Mouse (Mus musculus) embryonic facial prominence, embryonic 14.5 days (tissue): ENCODE results near the gene 9930111J21Rik2. TPM values are rescaled to one million over a fixed set of nuclear protein-coding genes. Genes with fewer than 3 reads are reported as not detected.
"Not testable (repeated sequence)": the region's sequence is repeated elsewhere in the genome, so short reads cannot be mapped to it uniquely, and the experiment has no call there.

Source experiments
- ATAC-seq: fragments of 200-750 bp; cut with Nextera tagmentation; 2 replicates; pipeline ENCODE4 v1.8.0; 2017; ENCODE audit warnings: low read depth, moderate number of reproducible peaks, moderate TSS enrichment
- DNase-seq: peaks from one replicate; pipeline ENCODE4 v3.0.0-alpha.2; 2015; ENCODE audit warnings: low spot score
- H3K27ac ChIP-seq: fragments of 300-500 bp; sonication (generic); replicated peaks from 2 replicates; pipeline ENCODE4 v1.5.1; 2014; ENCODE audit warnings: low read depth, mild to moderate bottlenecking, low read length, moderate library complexity
- H3K27me3 ChIP-seq: fragments of 300-500 bp; sonication (generic); replicated peaks from 2 replicates; pipeline ENCODE4 v1.6.1; 2014; ENCODE audit warnings: low read length; ENCODE audit not compliant: control insufficient read depth, insufficient read depth
- H3K36me3 ChIP-seq: fragments of 300-500 bp; sonication (generic); 2 replicates; pipeline ENCODE4 v1.6.1; 2014; ENCODE audit warnings: low read length, mixed read lengths; ENCODE audit not compliant: control insufficient read depth, insufficient read depth
- H3K4me1 ChIP-seq: fragments of 300-500 bp; sonication (generic); 2 replicates; pipeline ENCODE4 v1.6.1; 2014; ENCODE audit warnings: antibody characterized with exemption, low read length; ENCODE audit not compliant: control insufficient read depth, insufficient read depth
- H3K4me2 ChIP-seq: fragments of 300-500 bp; sonication (generic); 2 replicates; pipeline ENCODE4 v1.6.1; 2014; ENCODE audit warnings: low read depth, mild to moderate bottlenecking, low read length, moderate library complexity, mixed read lengths
- H3K4me3 ChIP-seq: fragments of 300-500 bp; sonication (generic); 2 replicates; pipeline ENCODE4 v1.5.1; 2014; ENCODE audit warnings: low read depth, mild to moderate bottlenecking, low read length
- H3K9ac ChIP-seq: fragments of 300-500 bp; sonication (generic); 2 replicates; pipeline ENCODE4 v1.6.1; 2014; ENCODE audit warnings: low read depth, mild to moderate bottlenecking, low read length, moderate library complexity, mixed read lengths
- H3K9me3 ChIP-seq: fragments of 300-500 bp; sonication (generic); 2 replicates; pipeline ENCODE4 v1.6.1; 2016; ENCODE audit warnings: low read length; ENCODE audit not compliant: control insufficient read depth
- WGBS: fragments of 180-500 bp; shearing (Covaris S2); extraction: QIAGEN DNeasy Blood & Tissue Kit; methylation state at CpG from one replicate; pipeline ENCODE4 v1.1.7; 2014; 5-methylcytosine and 5-hydroxymethylcytosine counted together
- polyA plus RNA-seq: library from polyadenylated mRNA; unstranded; fragments of >200 nt; fragmentation: Nextera tagmentation; extraction: Ambion mirVana; gene quantifications from 2 replicates; pipeline ENCODE4 v1.2.1, GENCODE M21; 2014

9930111J21Rik2 gene
- polyA plus RNA-seq, result 0.59 and 0.81 TPM in 2 replicates

- H3K36me3 ChIP-seq, H3K27me3 ChIP-seq, H3K9me3 ChIP-seq, H3K4me3 ChIP-seq, ATAC-seq, H3K4me1 ChIP-seq, H3K27ac ChIP-seq, H3K9ac ChIP-seq, H3K4me2 ChIP-seq, DNase-seq: not testable (repeated sequence)
- 85% methylated on average over 1 of the region's 6 CpGs for WGBS
Measured at GRCm38 (mm10) chr11:49051093-49051891, at the start of gene 9930111J21Rik2. Gene 9930111J21Rik2, minus strand, starts transcription at chr11:49051242.

GRCm38 (mm10) chr11:49100409-49100808 lies 49.4 kb upstream of the 9930111J21Rik2 start:
- Histone ChIP-seq H3K27ac (no peak overlapping the region), H3K4me2 (no peak overlapping the region), H3K9me3 (no peaks in the 10 kb centered on the region), H3K36me3 (no peaks in the 10 kb centered on the region), H3K4me3 (no peak overlapping the region), H3K9ac (no peak overlapping the region), H3K4me1 (no peaks in the 10 kb centered on the region), H3K27me3 (no peaks in the 10 kb centered on the region)
- 79% methylated on average over 3 of the region's 3 CpGs for WGBS
- DNase-seq, result no peak
- ATAC-seq, result no peak

GRCm38 (mm10) chr11:49095367-49095766 lies 44.3 kb upstream of the 9930111J21Rik2 start:
- WGBS, result 92% methylated on average over 4 of the region's 4 CpGs
- Histone ChIP-seq H3K27me3 (no peaks in the 10 kb centered on the region), H3K9me3 (no peaks in the 10 kb centered on the region), H3K4me2 (no peak overlapping the region), H3K27ac (no peak overlapping the region), H3K4me1 (no peaks in the 10 kb centered on the region), H3K36me3 (no peaks in the 10 kb centered on the region), H3K9ac (no peak overlapping the region), H3K4me3 (no peak overlapping the region)
- ATAC-seq (no peak), DNase-seq (no peak)

GRCm38 (mm10) chr11:49093861-49094660 lies 43.0 kb upstream of the 9930111J21Rik2 start:
- DNase-seq (no peak), ATAC-seq (no peak)
- Histone ChIP-seq H3K27me3 (no peaks in the 10 kb centered on the region), H3K4me1 (no peaks in the 10 kb centered on the region), H3K4me2 (no peak overlapping the region), H3K27ac (no peak overlapping the region), H3K36me3 (no peaks in the 10 kb centered on the region), H3K9ac (no peak overlapping the region), H3K9me3 (no peaks in the 10 kb centered on the region), H3K4me3 (no peak overlapping the region)
- WGBS, result 83% methylated on average over 6 of the region's 6 CpGs

GRCm38 (mm10) chr11:49092786-49093185 lies 41.7 kb upstream of the 9930111J21Rik2 start:
- Histone ChIP-seq H3K27ac (no peak overlapping the region), H3K9ac (no peak overlapping the region), H3K36me3 (no peaks in the 10 kb centered on the region), H3K4me1 (peaks cover 8% of the 10 kb centered on the region; the same call in 1 of the 2 replicates), H3K27me3 (no peaks in the 10 kb centered on the region), H3K4me2 (no peak overlapping the region), H3K4me3 (no peak overlapping the region), H3K9me3 (no peaks in the 10 kb centered on the region)
- no peak for ATAC-seq
- no peak for DNase-seq
- 87% methylated on average over 2 of the region's 2 CpGs for WGBS

GRCm38 (mm10) chr11:49092053-49092586 lies 41.1 kb upstream of the 9930111J21Rik2 start:
- H3K36me3 ChIP-seq, result no peaks in the 10 kb centered on the region
- no peak overlapping the region for H3K9ac ChIP-seq
- H3K4me3 ChIP-seq, result no peak overlapping the region
- no peak for DNase-seq
- WGBS, result 91% methylated on average over 1 of the region's 1 CpGs
- no peaks in the 10 kb centered on the region for H3K9me3 ChIP-seq
- H3K4me2 ChIP-seq, result no peak overlapping the region
- H3K4me1 ChIP-seq, result peaks cover 9% of the 10 kb centered on the region; the same call in 1 of the 2 replicates
- ATAC-seq, result no peak
- no peaks in the 10 kb centered on the region for H3K27me3 ChIP-seq
- H3K27ac ChIP-seq, result no peak overlapping the region

GRCm38 (mm10) chr11:49091171-49091570 lies 40.1 kb upstream of the 9930111J21Rik2 start:
- Histone ChIP-seq H3K4me1 (peaks cover 9% of the 10 kb centered on the region; the same call in 1 of the 2 replicates), H3K4me2 (no peak overlapping the region), H3K4me3 (no peak overlapping the region), H3K36me3 (no peaks in the 10 kb centered on the region), H3K27me3 (no peaks in the 10 kb centered on the region), H3K27ac (no peak overlapping the region), H3K9me3 (no peaks in the 10 kb centered on the region), H3K9ac (no peak overlapping the region)
- 80% methylated on average over 4 of the region's 4 CpGs for WGBS
- ATAC-seq (no peak), DNase-seq (no peak)

- Histone ChIP-seq H3K4me3 (no peak overlapping the region), H3K27ac (no peak overlapping the region), H3K9ac (no peak overlapping the region), H3K4me1 (peaks cover 9% of the 10 kb centered on the region; the same call in 1 of the 2 replicates), H3K9me3 (no peaks in the 10 kb centered on the region), H3K36me3 (no peaks in the 10 kb centered on the region), H3K27me3 (no peaks in the 10 kb centered on the region), H3K4me2 (no peak overlapping the region)
- WGBS, result 86% methylated on average over 5 of the region's 5 CpGs
- ATAC-seq (no peak), DNase-seq (no peak)
Measured at GRCm38 (mm10) chr11:49090551-49090950, 39.5 kb upstream of the 9930111J21Rik2 start.
